Mouse (Mus musculus): Measurements from ENCODE around the gene Kdsr.

- no peak for TF ChIP-seq CTCF (IDR thresholded peaks at IDR 0.05; ENCODE audit: low read depth, low read length)
- no peak for TF ChIP-seq POLR2A (IDR thresholded peaks at IDR 0.05; ENCODE audit: insufficient read depth, low read length)
Observed at GRCm38 (mm10) chr1:106696472-106696871, 63.1 kb downstream of the Kdsr start.

All from ES-Bruce4 (cell line).